Mouse (Mus musculus): Measurements from ENCODE around the gene Angel2. TPM values are rescaled to one million over a fixed set of nuclear protein-coding genes. Genes with fewer than 3 reads are reported as not detected.

The Angel2 gene
- total and polyA plus RNA-seq, 2 experiments = 11.7 to 20.4 TPM

DNA sequence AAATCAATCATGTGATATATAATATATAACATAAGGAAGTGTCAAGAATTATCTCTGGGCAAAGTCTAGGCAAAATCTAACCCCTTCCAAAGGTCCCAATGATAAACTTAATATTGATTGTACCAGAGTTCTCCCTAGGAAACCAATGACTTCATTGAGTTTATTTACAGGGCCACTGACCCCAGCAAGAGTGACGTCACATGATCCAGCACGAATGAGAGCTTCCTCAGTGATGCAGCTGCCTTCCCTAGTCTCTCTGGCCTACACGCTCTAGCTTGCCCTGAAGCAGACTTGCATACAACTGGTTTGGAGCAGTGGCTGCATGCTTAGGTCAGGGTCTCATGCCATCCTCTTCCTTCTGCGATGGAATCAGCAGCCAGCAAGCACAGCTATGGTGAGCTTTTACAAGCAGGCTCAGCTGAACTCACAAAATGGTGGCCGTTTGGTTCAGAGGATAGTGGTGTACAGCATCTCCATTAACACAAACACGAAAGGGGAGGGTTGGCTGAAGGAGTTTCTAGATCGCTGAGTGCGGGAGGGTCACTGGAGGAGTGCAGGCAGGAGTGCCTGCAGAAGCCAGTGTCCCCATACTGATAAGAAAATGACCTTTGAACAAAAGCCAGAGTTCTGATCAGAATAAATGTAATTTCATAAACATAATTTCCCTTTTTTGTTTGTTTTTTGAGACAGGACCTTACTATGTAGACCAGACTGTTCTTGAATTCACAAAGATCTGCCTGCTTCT is 5.0 kb upstream of the Angel2 start:
- no peaks in the 10 kb centered on the region for H3K27me3 ChIP-seq (ENCODE audit: control insufficient read depth, insufficient read depth, low read length)
- peaks cover 3% of the 10 kb centered on the region; the same call in 1 of the 2 replicates for H3K4me1 ChIP-seq (ENCODE audit: control insufficient read depth, insufficient read depth, low read length)
- DNase-seq (ENCODE audit: extremely low read depth, low read depth, low spot score) = peak; percentile 52
- H3K9ac ChIP-seq (ENCODE audit: low read depth, low read length) = no peak overlapping the region
- H3K36me3 ChIP-seq (ENCODE audit: control insufficient read depth, insufficient read depth, low read length) = no peaks in the 10 kb centered on the region
- H3K27ac ChIP-seq (replicated peaks; ENCODE audit: insufficient read depth, low read depth, low read length) = no peak overlapping the region
- no peaks in the 10 kb centered on the region for H3K79me2 ChIP-seq (ENCODE audit: control insufficient read depth, insufficient read depth, low read length)
- no peak overlapping the region for H3K4me3 ChIP-seq (ENCODE audit: insufficient read depth, low read depth, low read length)
- TF ChIP-seq POLR2A (IDR thresholded peaks at IDR 0.05; ENCODE audit: extremely low read depth, insufficient read depth, low read length) (no peak), CTCF (IDR thresholded peaks at IDR 0.05; ENCODE audit: low read depth, low read length) (no peak)
- 55% methylated on average over 8 of the region's 8 CpGs for WGBS

DNA sequence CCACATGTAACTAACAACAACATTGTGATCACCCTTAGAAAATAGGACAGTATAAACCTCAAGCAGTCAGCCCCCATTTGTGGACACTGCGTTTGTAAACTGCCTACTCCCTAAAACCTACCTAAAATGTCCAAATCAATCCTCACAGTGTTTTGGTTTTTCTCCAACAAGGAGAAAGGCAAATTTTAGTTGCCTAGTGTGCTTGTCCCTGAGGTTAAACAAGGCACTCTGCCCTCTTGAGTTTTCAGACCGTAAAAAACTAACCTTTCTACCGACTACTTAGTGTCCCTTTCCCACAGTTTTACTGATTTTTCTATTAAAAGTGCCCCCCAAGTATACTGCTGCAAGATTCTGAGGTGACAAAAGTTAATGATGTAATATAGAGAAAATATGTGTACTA is 2.4 kb downstream of the Angel2 start:
- no peak overlapping the region for H3K4me3 ChIP-seq (ENCODE audit: insufficient read depth, low read depth, low read length)
- peaks cover 8% of the 10 kb centered on the region; the same call in 1 of the 2 replicates for H3K4me1 ChIP-seq (ENCODE audit: control insufficient read depth, insufficient read depth, low read length)
- TF ChIP-seq CTCF (IDR thresholded peaks at IDR 0.05; ENCODE audit: low read depth, low read length) (no peak), POLR2A (IDR thresholded peaks at IDR 0.05; ENCODE audit: extremely low read depth, insufficient read depth, low read length) (no peak)
- no peaks in the 10 kb centered on the region for H3K79me2 ChIP-seq (ENCODE audit: control insufficient read depth, insufficient read depth, low read length)
- DNase-seq (ENCODE audit: extremely low read depth, low read depth, low spot score) = peak; percentile 60
- no peaks in the 10 kb centered on the region for H3K36me3 ChIP-seq (ENCODE audit: control insufficient read depth, insufficient read depth, low read length)
- no peak overlapping the region for H3K9ac ChIP-seq (ENCODE audit: low read depth, low read length)
- no peak overlapping the region for H3K27ac ChIP-seq (replicated peaks; ENCODE audit: insufficient read depth, low read depth, low read length)
- 40% methylated on average over 3 of the region's 3 CpGs for WGBS
- H3K27me3 ChIP-seq (ENCODE audit: control insufficient read depth, insufficient read depth, low read length) = no peaks in the 10 kb centered on the region

DNA sequence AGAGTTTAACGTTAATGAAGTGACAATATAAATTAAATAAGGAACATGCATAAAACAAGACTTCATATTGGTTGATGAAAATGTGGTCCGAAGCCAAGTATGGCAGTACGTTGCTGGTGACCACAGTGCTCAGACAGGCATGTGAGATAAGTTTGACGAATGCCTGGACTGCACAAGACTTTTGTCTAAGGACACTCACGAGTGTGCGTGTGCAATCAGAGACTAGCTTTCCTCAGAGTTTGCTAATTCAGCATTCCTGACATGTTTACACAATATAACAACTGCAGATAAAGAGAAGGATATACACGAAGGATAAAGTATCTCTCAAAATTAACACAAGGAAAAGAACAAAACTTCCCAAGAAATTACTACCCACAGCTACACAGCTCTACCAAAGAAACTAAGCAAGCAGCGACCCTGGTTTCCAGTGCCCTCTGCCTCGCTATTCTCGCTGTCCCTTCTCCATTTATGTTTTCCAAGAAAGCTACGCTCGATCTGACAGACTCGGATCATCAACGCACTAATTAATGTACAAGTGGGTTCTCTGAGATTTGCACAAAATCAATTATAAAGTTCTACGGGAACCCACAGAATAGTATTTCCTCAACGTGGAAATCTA is 2.9 kb downstream of the Angel2 start:
- Histone ChIP-seq H3K4me1 (ENCODE audit: control insufficient read depth, insufficient read depth, low read length) (peaks cover 8% of the 10 kb centered on the region; the same call in 1 of the 2 replicates), H3K36me3 (ENCODE audit: control insufficient read depth, insufficient read depth, low read length) (peaks cover under 1% of the 10 kb centered on the region; the same call in 1 of the 2 replicates), H3K4me3 (ENCODE audit: insufficient read depth, low read depth, low read length) (peak overlapping the region; percentile 77), H3K27ac (replicated peaks; ENCODE audit: insufficient read depth, low read depth, low read length) (peak overlapping the region; percentile 93), H3K79me2 (ENCODE audit: control insufficient read depth, insufficient read depth, low read length) (no peaks in the 10 kb centered on the region; the same call in 1 of the 2 replicates), H3K27me3 (ENCODE audit: control insufficient read depth, insufficient read depth, low read length) (no peaks in the 10 kb centered on the region), H3K9ac (ENCODE audit: low read depth, low read length) (peak overlapping the region; percentile 81)
- WGBS = 8% methylated on average over 16 of the region's 16 CpGs
- DNase-seq (ENCODE audit: extremely low read depth, low read depth, low spot score) = peak; percentile 48
- TF ChIP-seq POLR2A (IDR thresholded peaks at IDR 0.05; ENCODE audit: extremely low read depth, insufficient read depth, low read length) (no peak), CTCF (IDR thresholded peaks at IDR 0.05; ENCODE audit: low read depth, low read length) (no peak)

DNA sequence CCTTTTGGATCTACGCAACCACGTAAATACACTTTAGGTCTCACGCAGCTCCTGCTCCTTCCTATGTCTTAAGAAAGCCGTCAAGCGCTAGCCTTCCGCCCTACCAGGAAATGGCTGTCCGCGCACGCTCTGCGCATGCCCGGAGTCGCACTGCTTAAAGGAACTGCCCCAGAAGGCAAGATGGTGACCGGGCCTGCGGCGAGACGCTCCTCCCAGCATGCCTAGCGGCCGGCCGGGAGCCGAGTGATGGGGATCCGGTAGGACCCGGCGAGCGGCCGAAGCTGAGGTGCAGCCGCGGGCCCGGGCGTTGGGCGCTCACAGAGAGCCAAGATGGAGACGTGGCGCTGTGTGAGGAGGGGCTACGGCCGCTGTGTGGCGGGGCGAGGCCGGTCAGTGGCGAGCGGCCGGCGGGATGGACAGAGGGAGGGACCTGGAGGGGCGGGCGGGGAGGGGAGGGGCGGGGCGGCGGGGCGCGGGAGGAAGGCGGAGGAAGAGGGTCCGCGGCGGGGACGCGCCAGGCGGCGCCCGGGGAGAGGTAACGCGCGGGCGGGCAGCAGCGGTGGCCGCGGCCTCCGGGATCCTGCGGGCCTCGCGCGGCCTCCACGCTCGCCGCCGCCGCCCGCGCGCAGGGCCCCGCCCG is 3.6 kb downstream of the Angel2 start:
- H3K27me3 ChIP-seq (ENCODE audit: control insufficient read depth, insufficient read depth, low read length) = no peaks in the 10 kb centered on the region
- H3K36me3 ChIP-seq (ENCODE audit: control insufficient read depth, insufficient read depth, low read length) = peaks cover 3% of the 10 kb centered on the region; the same call in 1 of the 2 replicates
- peaks cover 8% of the 10 kb centered on the region; the same call in 1 of the 2 replicates for H3K4me1 ChIP-seq (ENCODE audit: control insufficient read depth, insufficient read depth, low read length)
- peak overlapping the region; percentile 95 for H3K27ac ChIP-seq (replicated peaks; ENCODE audit: insufficient read depth, low read depth, low read length)
- peak overlapping the region; percentile 81 for H3K9ac ChIP-seq (ENCODE audit: low read depth, low read length)
- H3K4me3 ChIP-seq (ENCODE audit: insufficient read depth, low read depth, low read length) = peak overlapping the region; percentile 77
- no peaks in the 10 kb centered on the region; the same call in 1 of the 2 replicates for H3K79me2 ChIP-seq (ENCODE audit: control insufficient read depth, insufficient read depth, low read length)
- TF ChIP-seq CTCF (IDR thresholded peaks at IDR 0.05; ENCODE audit: low read depth, low read length) = no peak
- TF ChIP-seq POLR2A (IDR thresholded peaks at IDR 0.05; ENCODE audit: extremely low read depth, insufficient read depth, low read length) = 0 out of 2 replicates have a peak, but pooled peaks have one; percentile 6
- WGBS = under 1% methylated on average over 52 of the region's 79 CpGs
- peak; percentile 92 for DNase-seq (ENCODE audit: extremely low read depth, low read depth, low spot score)

DNA sequence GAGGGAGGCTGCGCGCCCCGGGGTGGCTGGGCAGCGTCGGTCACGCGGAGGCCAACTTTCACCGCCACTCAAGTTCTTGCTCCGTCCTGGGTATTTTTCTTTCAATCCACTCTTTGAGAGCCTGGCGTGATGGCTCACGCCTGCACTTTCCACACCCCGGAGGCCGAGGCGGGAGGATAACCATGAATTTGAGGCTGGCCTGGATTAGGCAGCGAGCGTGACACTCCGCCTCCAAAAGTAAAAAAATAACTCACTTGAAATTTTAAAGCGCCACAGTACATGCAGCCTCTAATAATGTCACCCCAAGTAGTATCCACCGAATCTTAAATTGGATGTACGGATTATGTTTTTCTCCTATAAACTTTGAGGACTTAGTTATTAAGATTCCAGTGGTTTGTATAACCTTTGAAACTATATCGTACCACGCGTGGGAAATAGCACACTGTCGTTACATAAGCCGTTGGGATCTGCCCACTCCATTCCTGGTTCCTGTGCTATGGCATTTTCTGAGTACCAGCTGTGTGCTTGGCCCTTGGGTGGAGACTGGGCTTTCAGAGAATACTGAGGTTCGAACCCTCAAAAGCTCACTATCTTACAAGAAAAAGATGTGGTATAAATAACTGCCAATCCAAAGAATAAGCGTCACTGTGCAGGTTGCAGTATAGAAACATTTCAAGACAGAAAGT is 4.2 kb downstream of the Angel2 start:
- DNase-seq (ENCODE audit: extremely low read depth, low read depth, low spot score) = peak; percentile 68
- Histone ChIP-seq H3K27me3 (ENCODE audit: control insufficient read depth, insufficient read depth, low read length) (no peaks in the 10 kb centered on the region), H3K79me2 (ENCODE audit: control insufficient read depth, insufficient read depth, low read length) (no peaks in the 10 kb centered on the region; the same call in 1 of the 2 replicates), H3K36me3 (ENCODE audit: control insufficient read depth, insufficient read depth, low read length) (peaks cover 10% of the 10 kb centered on the region), H3K9ac (ENCODE audit: low read depth, low read length) (peak overlapping the region; percentile 81), H3K4me1 (ENCODE audit: control insufficient read depth, insufficient read depth, low read length) (peaks cover 8% of the 10 kb centered on the region; the same call in 1 of the 2 replicates), H3K27ac (replicated peaks; ENCODE audit: insufficient read depth, low read depth, low read length) (peak overlapping the region; percentile 95), H3K4me3 (ENCODE audit: insufficient read depth, low read depth, low read length) (peak overlapping the region; percentile 77)
- 2% methylated on average over 27 of the region's 27 CpGs for WGBS
- TF ChIP-seq CTCF (IDR thresholded peaks at IDR 0.05; ENCODE audit: low read depth, low read length) (no peak), POLR2A (IDR thresholded peaks at IDR 0.05; ENCODE audit: extremely low read depth, insufficient read depth, low read length) (no peak)
